Mouse (Mus musculus) embryo, embryonic 11 days (tissue): ENCODE measurements around the gene Zfp606.

Experiments used
- DNase-seq: peaks from one replicate; pipeline ENCODE4 v3.0.0-alpha.2; 2015

Zfp606 gene

GRCm38 (mm10) chr7:12478158-12479008 is at the start of gene Zfp606:
Gene Zfp606 (plus strand): TSS chr7:12478293.
- peak; percentile 95 for DNase-seq

- peak; percentile 37 for DNase-seq
Observed at GRCm38 (mm10) chr7:12479009-12479346, 885 bp downstream of the Zfp606 start.

- DNase-seq = no peak
Observed at GRCm38 (mm10) chr7:12479525-12479924, 1.4 kb downstream of the Zfp606 start.

- no peak for DNase-seq
Observed at GRCm38 (mm10) chr7:12483771-12484170, 5.7 kb downstream of the Zfp606 start.

GRCm38 (mm10) chr7:12485956-12486355 is 7.9 kb downstream of the Zfp606 start:
- DNase-seq = no peak

- no peak for DNase-seq
Observed at GRCm38 (mm10) chr7:12486691-12487090, 8.6 kb downstream of the Zfp606 start.

- DNase-seq = no peak
Observed at GRCm38 (mm10) chr7:12510913-12511312, 32.8 kb downstream of the Zfp606 start.

GRCm38 (mm10) chr7:12512217-12512616 is 34.1 kb downstream of the Zfp606 start, which contains the start of gene 2900092C05Rik:
Gene 2900092C05Rik (plus strand): TSS chr7:12512517.
- no peak for DNase-seq
